Mouse (Mus musculus) forebrain, embryonic 14.5 days (tissue): ENCODE measurements at regions not wholly inside any gene's neighbourhood (a gene's known extent, or its start where the extent isn't known, plus 50 kb on each side); places are given as distances from the start of the nearest gene placed in this dataset.

Experiments
- ATAC-seq: fragments of 200-750 bp; cut with Nextera tagmentation; 2 replicates; pipeline ENCODE4 v1.8.0; 2017; ENCODE audit warnings: mild to moderate bottlenecking, moderate library complexity
- DNase-seq: peaks from one replicate; pipeline ENCODE4 v3.0.0-alpha.2; 2015; ENCODE audit warnings: low spot score
- H3K27ac ChIP-seq: fragments of 300-500 bp; sonication (generic); 2 replicates; pipeline ENCODE4 v1.5.1; 2014; ENCODE audit warnings: low read depth, mild to moderate bottlenecking, control low read depth, low read length, moderate library complexity
- H3K27me3 ChIP-seq: fragments of 300-500 bp; sonication (generic); replicated peaks from 2 replicates; pipeline ENCODE4 v1.6.1; 2014; ENCODE audit warnings: low read length, control low read depth, mixed read lengths; ENCODE audit not compliant: control insufficient read depth, insufficient read depth
- H3K36me3 ChIP-seq: fragments of 300-500 bp; sonication (generic); 2 replicates; pipeline ENCODE4 v1.6.1; 2014; ENCODE audit warnings: low read length, control low read depth; ENCODE audit not compliant: control insufficient read depth, insufficient read depth
- H3K4me1 ChIP-seq: fragments of 300-500 bp; sonication (generic); 2 replicates; pipeline ENCODE4 v1.6.1; 2014; ENCODE audit warnings: antibody characterized with exemption, low read length, control low read depth; ENCODE audit not compliant: control insufficient read depth, insufficient read depth
- H3K4me2 ChIP-seq: fragments of 300-500 bp; sonication (generic); 2 replicates; pipeline ENCODE4 v1.6.1; 2014; ENCODE audit warnings: mild to moderate bottlenecking, control low read depth, low read length
- H3K4me3 ChIP-seq: fragments of 300-500 bp; sonication (generic); 2 replicates; pipeline ENCODE4 v1.5.1; 2014; ENCODE audit warnings: low read depth, low read length, control low read depth
- H3K9ac ChIP-seq: fragments of 300-500 bp; sonication (generic); 2 replicates; pipeline ENCODE4 v1.6.1; 2014; ENCODE audit warnings: mild to moderate bottlenecking, low read length, control low read depth, moderate library complexity
- H3K9me3 ChIP-seq: fragments of 300-500 bp; sonication (generic); replicated peaks from 2 replicates; pipeline ENCODE4 v1.6.1; 2016; ENCODE audit warnings: low read length, control low read depth, mixed read lengths; ENCODE audit not compliant: control insufficient read depth
- WGBS: fragments of 180-500 bp; shearing (Covaris S2); extraction: QIAGEN DNeasy Blood & Tissue Kit; methylation state at CpG from one replicate; pipeline ENCODE4 v1.1.7; 2014; 5-methylcytosine and 5-hydroxymethylcytosine counted together

- Histone ChIP-seq H3K27me3 (no peaks in the 10 kb centered on the region), H3K4me1 (no peaks in the 10 kb centered on the region), H3K36me3 (no peaks in the 10 kb centered on the region), H3K9me3 (no peaks in the 10 kb centered on the region), H3K9ac (no peak overlapping the region), H3K4me2 (no peak overlapping the region), H3K27ac (no peak overlapping the region), H3K4me3 (no peak overlapping the region)
- DNase-seq (no peak), ATAC-seq (no peak)
- WGBS = 80% methylated on average over 8 of the region's 8 CpGs
Measured at GRCm38 (mm10) chr4:148753849-148754248, 50.4 kb upstream of the Casz1 start.
